Mouse (Mus musculus) kidney, embryonic 14.5 days (tissue): ENCODE measurements around the gene Rdh7. TPM values are rescaled to one million over a fixed set of nuclear protein-coding genes. Genes with fewer than 3 reads are reported as not detected.
A peak's percentile ranks its signal among the peaks of the same experiment; 100 is the strongest.
"Not testable (repeated sequence)": the region's sequence is repeated elsewhere in the genome, so short reads cannot be mapped to it uniquely, and the experiment has no call there.

ENCODE experiments used
- ATAC-seq: fragments of 200-750 bp; cut with Nextera tagmentation; 2 replicates; pipeline ENCODE4 v1.8.0; 2017; ENCODE audit warnings: moderate number of reproducible peaks, mild to moderate bottlenecking, moderate TSS enrichment, moderate library complexity; ENCODE audit not compliant: low FRiP score, low TSS enrichment
- H3K27ac ChIP-seq: fragments of 300-500 bp; sonication (generic); 2 replicates; pipeline ENCODE4 v1.5.1; 2014; ENCODE audit warnings: low read depth, mild to moderate bottlenecking, low read length, moderate library complexity, mixed read lengths
- H3K27me3 ChIP-seq: fragments of 300-500 bp; sonication (generic); 2 replicates; pipeline ENCODE4 v1.6.1; 2014; ENCODE audit warnings: mild to moderate bottlenecking, low read length; ENCODE audit not compliant: control insufficient read depth, insufficient read depth
- H3K36me3 ChIP-seq: fragments of 300-500 bp; sonication (generic); 2 replicates; pipeline ENCODE4 v1.6.1; 2014; ENCODE audit warnings: low read length, mixed read lengths; ENCODE audit not compliant: control insufficient read depth, insufficient read depth
- H3K4me1 ChIP-seq: fragments of 300-500 bp; sonication (generic); 2 replicates; pipeline ENCODE4 v1.6.1; 2014; ENCODE audit warnings: low read length, mixed read lengths; ENCODE audit not compliant: control insufficient read depth, insufficient read depth
- H3K4me2 ChIP-seq: fragments of 300-500 bp; sonication (generic); replicated peaks from 2 replicates; pipeline ENCODE4 v1.6.1; 2014; ENCODE audit warnings: low read depth, mild to moderate bottlenecking, low read length
- H3K4me3 ChIP-seq: fragments of 300-500 bp; sonication (generic); 2 replicates; pipeline ENCODE4 v1.5.1; 2014; ENCODE audit warnings: mild to moderate bottlenecking, low read length
- H3K9ac ChIP-seq: fragments of 300-500 bp; sonication (generic); 2 replicates; pipeline ENCODE4 v1.6.1; 2014; ENCODE audit warnings: low read depth, mild to moderate bottlenecking, low read length, moderate library complexity
- H3K9me3 ChIP-seq: fragments of 300-500 bp; sonication (generic); 2 replicates; pipeline ENCODE4 v1.6.1; 2016; ENCODE audit warnings: low read length; ENCODE audit not compliant: control insufficient read depth
- WGBS: fragments of 180-500 bp; shearing (Covaris S2); extraction: QIAGEN DNeasy Blood & Tissue Kit; methylation state at CpG from one replicate; pipeline ENCODE4 v1.1.7; 2014; 5-methylcytosine and 5-hydroxymethylcytosine counted together
- polyA plus RNA-seq: library from polyadenylated mRNA; unstranded; fragments of >200 nt; fragmentation: Nextera tagmentation; extraction: Ambion mirVana; gene quantifications from 2 replicates; pipeline ENCODE4 v1.2.1, GENCODE M21; 2014

The Rdh7 gene
- polyA plus RNA-seq, 1 experiment from 2014 or later = not detected

DNA sequence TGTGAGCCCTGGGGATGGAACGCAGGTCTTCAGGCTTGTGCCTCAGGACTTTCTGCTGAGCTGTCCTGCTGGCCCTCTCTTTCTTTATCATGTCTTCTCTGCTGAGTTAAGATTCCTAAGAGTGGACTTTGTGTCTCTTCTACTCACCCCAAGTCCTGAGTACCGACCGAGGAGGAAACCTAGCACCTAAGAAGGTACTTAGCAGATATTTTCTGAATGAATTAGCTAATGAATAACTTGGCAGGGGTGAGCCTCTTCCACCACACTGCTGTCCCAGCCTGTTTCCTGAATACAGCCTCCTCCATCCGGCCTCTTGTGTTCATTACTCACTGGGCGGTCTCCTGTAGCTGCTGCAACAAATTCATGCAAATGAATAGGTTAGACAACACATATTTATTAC lies 11.2 kb upstream of the Rdh7 start:
- Histone ChIP-seq H3K36me3 (no peaks in the 10 kb centered on the region), H3K4me2 (no peak overlapping the region), H3K4me3 (no peak overlapping the region), H3K27ac (no peak overlapping the region), H3K9ac (no peak overlapping the region), H3K9me3 (no peaks in the 10 kb centered on the region), H3K27me3 (no peaks in the 10 kb centered on the region), H3K4me1 (no peaks in the 10 kb centered on the region)
- no peak for ATAC-seq
- WGBS = 69% methylated on average over 5 of the region's 5 CpGs

DNA sequence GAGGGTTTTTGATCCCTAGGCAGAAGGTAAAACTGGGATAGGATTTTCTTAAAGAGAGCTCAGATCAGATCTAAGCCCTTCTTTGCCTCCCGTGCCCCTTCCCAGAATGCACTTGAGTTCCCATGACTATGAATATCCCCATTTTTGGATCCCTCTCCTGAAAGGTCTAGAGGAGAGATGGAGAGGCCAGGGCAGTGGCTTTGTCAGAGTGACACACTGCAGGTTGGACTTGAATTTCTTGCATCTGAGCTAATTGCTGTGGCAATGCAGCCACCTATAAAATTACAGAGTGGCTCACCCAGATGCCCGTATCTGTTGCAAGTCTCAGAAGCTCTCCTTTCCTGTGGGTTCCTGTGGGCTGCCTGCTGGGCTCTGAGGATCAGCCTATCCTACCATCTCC lies 9.6 kb upstream of the Rdh7 start, which contains the start of gene Sdr9c7:
Gene Sdr9c7, plus strand, starts transcription at position 301 of the 400 bp plus-strand sequence.
- Histone ChIP-seq H3K4me3 (no peak within 1 kb of the TSS), H3K4me1 (no peaks in the 10 kb centered on the region), H3K36me3 (no peaks in the 10 kb centered on the region), H3K9ac (no peak within 1 kb of the TSS), H3K27ac (no peak within 1 kb of the TSS), H3K4me2 (no peak within 1 kb of the TSS), H3K9me3 (no peaks in the 10 kb centered on the region), H3K27me3 (no peaks in the 10 kb centered on the region)
- no peak for ATAC-seq
- 81% methylated on average over 2 of the region's 2 CpGs for WGBS

DNA sequence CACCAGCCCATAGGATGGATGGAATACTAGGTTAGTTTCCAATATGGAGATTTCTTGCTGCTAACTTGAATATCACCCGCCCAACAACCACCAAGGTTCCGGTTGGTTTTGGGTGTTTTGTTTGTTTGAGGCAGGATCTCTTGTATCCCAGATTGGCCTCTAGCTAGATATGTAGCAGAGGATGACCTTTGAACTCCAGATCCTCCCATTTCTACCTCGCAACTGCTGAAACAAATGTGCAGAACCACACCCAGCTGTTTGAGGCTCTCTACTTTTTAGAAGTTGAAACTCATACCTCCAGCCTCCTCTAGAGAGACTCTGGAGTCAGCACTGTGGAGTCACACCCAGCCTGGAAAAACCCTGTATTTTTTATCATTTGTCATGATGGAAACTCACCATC lies 8.9 kb upstream of the Rdh7 start:
- H3K4me2 ChIP-seq = no peak overlapping the region
- no peak overlapping the region for H3K4me3 ChIP-seq
- no peak overlapping the region for H3K27ac ChIP-seq
- H3K4me1 ChIP-seq = no peaks in the 10 kb centered on the region
- H3K36me3 ChIP-seq = no peaks in the 10 kb centered on the region
- H3K27me3 ChIP-seq = no peaks in the 10 kb centered on the region
- WGBS = 78% methylated on average over 3 of the region's 3 CpGs
- H3K9ac ChIP-seq = no peak overlapping the region
- no peak for ATAC-seq
- no peaks in the 10 kb centered on the region for H3K9me3 ChIP-seq

DNA sequence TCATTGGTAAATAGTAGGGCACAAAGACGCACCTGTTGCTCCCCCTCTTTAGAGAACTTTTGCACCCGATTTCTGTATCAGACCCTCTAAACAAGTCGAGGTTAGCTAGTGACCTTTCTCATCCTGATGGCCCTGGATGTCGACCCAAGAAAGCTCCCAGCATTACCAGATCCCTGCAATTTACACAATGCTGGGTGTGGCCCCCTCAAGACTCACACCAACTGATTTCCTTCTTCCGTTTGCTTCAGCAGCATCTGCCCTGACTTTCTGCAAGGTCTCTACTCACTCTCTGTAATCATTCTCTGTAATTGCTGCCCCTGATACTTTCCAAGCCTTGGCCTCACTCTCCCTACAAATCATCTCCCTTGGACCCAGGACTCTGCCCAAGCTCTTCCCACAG lies 8.1 kb upstream of the Rdh7 start:
- 75% methylated on average over 5 of the region's 5 CpGs for WGBS
- no peak overlapping the region for H3K9ac ChIP-seq
- ATAC-seq = no peak

DNA sequence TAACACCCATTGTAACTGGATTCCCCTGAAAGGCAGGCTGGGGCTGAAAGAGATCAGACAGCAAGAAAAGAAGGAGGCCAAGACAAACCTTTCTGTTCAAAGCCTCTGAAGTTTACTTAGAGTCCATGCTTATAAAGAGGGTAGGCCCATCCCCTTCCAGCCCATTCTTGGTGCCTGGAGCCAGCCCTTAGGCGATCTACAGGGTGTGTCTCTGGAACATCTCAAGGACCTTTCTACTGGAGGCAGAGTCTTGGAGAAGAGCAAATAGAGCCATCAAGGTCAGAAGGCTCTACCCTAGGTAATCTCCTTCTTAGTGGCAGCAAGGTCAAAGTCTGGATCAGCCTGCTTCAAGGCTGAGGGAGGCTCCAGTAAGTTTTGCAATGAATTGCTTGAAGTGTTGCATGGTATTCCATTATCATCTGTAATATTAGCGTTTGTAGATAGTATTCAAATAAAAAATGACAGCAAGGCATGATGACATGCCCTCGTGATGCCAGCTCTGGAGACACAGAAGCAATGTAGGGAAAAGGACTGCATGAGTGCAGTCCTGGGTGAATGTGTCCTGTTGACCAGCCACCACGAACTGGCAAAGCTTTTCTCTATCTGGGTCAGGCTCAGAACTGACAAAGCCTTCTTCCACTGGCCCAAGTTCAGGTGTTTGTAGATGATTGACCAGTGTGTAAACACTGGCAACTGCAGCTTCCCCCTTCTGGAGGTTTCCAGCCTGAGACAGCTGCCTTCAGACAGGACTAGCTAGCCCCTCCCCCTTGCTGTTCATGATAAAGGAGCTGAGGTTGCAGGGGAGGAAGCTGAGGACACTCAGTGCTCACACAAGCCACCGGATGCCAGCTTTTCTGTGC lies 4.8 kb upstream of the Rdh7 start:
- H3K9me3 ChIP-seq = not testable (repeated sequence)

More for the DNA sequence above, 8.1 kb upstream of the Rdh7 start:
- Histone ChIP-seq H3K4me2 (no peak overlapping the region), H3K27me3 (no peaks in the 10 kb centered on the region), H3K36me3 (no peaks in the 10 kb centered on the region), H3K27ac (no peak overlapping the region), H3K4me1 (no peaks in the 10 kb centered on the region), H3K4me3 (no peak overlapping the region), H3K9me3 (no peaks in the 10 kb centered on the region)

DNA sequence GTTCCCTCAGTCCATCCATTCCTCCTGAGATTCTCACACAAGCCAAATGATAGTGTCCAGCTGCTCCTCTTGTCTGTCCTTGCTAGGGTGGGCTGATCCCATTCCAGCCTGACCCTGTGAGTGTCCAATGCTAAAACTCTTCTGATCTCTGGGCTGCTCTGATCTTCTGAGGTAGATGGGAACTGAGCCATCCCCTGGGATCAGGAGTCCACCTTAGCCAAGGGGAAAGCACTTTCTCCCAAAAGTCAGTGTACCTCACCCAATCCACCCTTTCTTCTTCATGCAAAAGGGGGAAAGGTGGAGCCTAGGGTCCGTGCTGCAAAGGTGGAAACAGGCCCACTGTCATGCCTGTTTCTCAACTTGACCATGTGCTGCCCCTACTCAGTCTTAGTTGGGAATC lies 2.9 kb upstream of the Rdh7 start:
- Histone ChIP-seq H3K4me1 (no peaks in the 10 kb centered on the region), H3K4me3 (no peak overlapping the region), H3K27ac (no peak overlapping the region), H3K9ac (no peak overlapping the region), H3K4me2 (no peak overlapping the region), H3K27me3 (no peaks in the 10 kb centered on the region), H3K36me3 (no peaks in the 10 kb centered on the region), H3K9me3 (no peaks in the 10 kb centered on the region)
- WGBS = 75% methylated on average over 1 of the region's 1 CpGs
- ATAC-seq = no peak

More for the DNA sequence above, 4.8 kb upstream of the Rdh7 start:
- H3K4me2 ChIP-seq, H3K4me3 ChIP-seq, H3K27ac ChIP-seq, H3K36me3 ChIP-seq, H3K4me1 ChIP-seq, H3K27me3 ChIP-seq, H3K9ac ChIP-seq: not testable (repeated sequence)
- peak; percentile 68; the same call in 1 of the 2 replicates for ATAC-seq
- 63% methylated on average over 5 of the region's 5 CpGs for WGBS

DNA sequence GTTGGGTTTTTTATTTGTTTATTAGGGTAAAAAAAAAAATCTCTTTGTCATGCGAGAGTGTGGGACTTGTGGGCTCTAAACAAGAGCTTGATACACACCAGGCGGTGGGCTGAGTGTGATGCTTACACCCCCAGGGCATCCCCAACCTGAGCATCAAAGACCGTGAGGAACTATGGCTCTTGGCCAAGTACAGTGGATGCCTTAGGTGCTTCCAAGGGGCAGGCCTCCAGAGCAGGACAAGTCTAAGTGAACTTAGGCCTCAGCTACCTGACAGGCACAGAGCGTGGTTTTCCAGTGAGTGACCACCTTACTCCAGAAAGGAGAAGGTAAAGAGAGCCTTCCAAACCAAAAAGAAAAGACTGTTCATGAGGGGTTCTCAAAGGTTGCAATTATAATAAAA lies 1.6 kb downstream of the Rdh7 start:
- Histone ChIP-seq H3K36me3 (no peaks in the 10 kb centered on the region), H3K4me2 (no peak overlapping the region), H3K4me3 (no peak overlapping the region), H3K9me3 (no peaks in the 10 kb centered on the region), H3K27me3 (no peaks in the 10 kb centered on the region), H3K27ac (no peak overlapping the region), H3K4me1 (no peaks in the 10 kb centered on the region), H3K9ac (no peak overlapping the region)
- ATAC-seq = no peak
- 80% methylated on average over 4 of the region's 4 CpGs for WGBS

DNA sequence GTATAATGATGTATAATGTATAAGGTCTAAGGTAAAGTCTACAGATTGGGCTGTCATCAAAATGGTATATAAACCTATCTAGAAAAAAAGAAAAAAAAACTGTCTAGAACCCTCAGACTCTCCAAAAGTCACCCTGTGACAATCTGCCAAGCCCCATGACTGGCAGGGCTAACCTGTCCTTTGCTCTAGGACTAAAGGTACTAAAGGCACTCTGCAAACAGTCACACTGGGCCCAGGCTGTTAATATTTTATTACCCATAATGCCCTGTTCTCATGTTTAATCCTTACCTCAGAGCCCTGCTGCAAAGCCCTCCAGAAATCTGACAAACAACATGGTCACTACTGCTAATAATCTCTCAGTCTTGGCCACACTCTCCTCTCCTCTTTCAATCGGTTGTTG lies 2.1 kb downstream of the Rdh7 start:
- H3K4me1 ChIP-seq = no peaks in the 10 kb centered on the region
- H3K4me3 ChIP-seq = no peak overlapping the region
- H3K9ac ChIP-seq = no peak overlapping the region
- 50% methylated on average over 1 of the region's 1 CpGs for WGBS
- ATAC-seq = no peak
- H3K4me2 ChIP-seq = no peak overlapping the region
- no peaks in the 10 kb centered on the region for H3K9me3 ChIP-seq
- no peaks in the 10 kb centered on the region for H3K27me3 ChIP-seq
- no peak overlapping the region for H3K27ac ChIP-seq
- no peaks in the 10 kb centered on the region for H3K36me3 ChIP-seq

DNA sequence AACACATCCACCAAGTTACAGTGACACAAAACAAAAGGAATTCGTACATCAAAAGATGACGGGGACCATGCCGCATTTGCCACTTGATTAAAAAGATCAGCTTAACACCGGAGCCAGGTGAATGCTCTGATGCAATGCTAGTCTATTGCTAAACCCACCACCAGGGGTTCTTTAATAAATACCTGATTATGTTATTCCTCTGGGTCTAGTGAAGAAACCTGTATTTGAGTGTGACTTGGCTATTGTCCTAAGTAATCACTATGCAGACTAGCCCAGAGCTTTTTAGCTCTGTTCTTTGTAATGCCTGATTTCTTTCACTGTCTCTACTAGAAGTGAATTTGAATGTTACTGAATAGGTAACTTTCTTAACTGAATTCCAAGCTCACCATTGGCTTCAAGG lies 7.6 kb downstream of the Rdh7 start:
- Histone ChIP-seq H3K9me3 (no peaks in the 10 kb centered on the region), H3K9ac (no peak overlapping the region), H3K36me3 (no peaks in the 10 kb centered on the region), H3K4me3 (no peak overlapping the region), H3K4me1 (no peaks in the 10 kb centered on the region), H3K4me2 (no peak overlapping the region), H3K27me3 (no peaks in the 10 kb centered on the region), H3K27ac (no peak overlapping the region)
- 94% methylated on average over 4 of the region's 4 CpGs for WGBS
- no peak for ATAC-seq
